ENCODE assay signal across 14 mouse cellular contexts in the genomic region with DNA sequence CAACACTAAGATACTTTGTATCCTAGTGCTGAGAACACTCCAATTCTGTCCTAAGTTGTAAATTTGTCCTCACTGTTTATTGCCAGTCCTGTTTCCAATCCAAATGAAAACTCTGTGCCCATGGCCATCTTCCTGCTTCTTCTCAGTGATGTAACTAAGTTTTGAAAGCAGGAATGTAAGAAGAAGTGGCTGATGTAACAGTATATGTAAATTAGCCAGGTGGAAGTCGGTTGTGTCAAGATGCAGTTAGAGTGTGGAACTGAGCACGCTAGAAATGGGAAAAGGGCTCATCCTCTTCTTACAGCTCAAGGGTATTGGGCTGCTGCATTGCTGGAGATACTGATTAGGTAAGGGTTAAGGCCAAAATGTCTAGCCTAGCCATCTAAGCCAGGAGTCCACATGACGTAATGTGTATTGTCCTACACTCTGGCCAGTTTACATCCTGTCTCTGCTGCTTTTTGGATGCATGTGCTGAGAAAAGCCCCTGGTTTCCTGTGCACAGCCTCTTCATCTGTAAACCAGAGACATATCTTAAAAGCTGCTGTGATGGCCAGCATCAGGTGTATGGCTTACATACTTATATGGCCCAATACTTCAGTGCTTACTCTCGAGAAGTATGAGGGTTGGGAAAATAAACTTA.
A peak's percentile ranks its signal among the peaks of the same experiment; 100 is the strongest.
DNase-seq lines count a peak whose midpoint lies in the region; ATAC-seq and TF ChIP-seq lines count a peak whose summit lies in the region.
"Had no signal": no experiment of that assay in that cellular context is flagged by ENCODE, and none has a peak within 500 bp of the region (broad histone marks: within the 10 kb centered on the region; RNA-seq: fewer than 3 reads in every experiment).

No protein-coding gene starts in this region.

- TF ChIP-seq CTCF in liver, adult 2 months (IDR thresholded peaks at IDR 0.05; ENCODE audit: low read depth, low read length) = no peak

- no peaks in the 10 kb centered on the region for H3K79me2 ChIP-seq in liver, adult 2 months (ENCODE audit: control insufficient read depth, insufficient read depth, low read length)

- no peaks in the 10 kb centered on the region for H3K36me3 ChIP-seq in heart, embryonic 13.5 days
- no peaks in the 10 kb centered on the region for H3K36me3 ChIP-seq in liver, adult 2 months (ENCODE audit: control insufficient read depth, insufficient read depth, low read length)
- H3K36me3 ChIP-seq: midbrain, embryonic 10.5 days; neural tube, embryonic 12.5 days had no signal

- H3K27me3 ChIP-seq in heart, embryonic 13.5 days (replicated peaks) = no peaks in the 10 kb centered on the region
- H3K27me3 ChIP-seq in liver, adult 2 months (ENCODE audit: control insufficient read depth, insufficient read depth, low read length) = no peaks in the 10 kb centered on the region
- H3K27me3 ChIP-seq: neural tube, embryonic 12.5 days; Patski had no signal

- H3K27ac ChIP-seq in heart, embryonic 13.5 days (replicated peaks) = peak overlapping the region; percentile 43; the same call in 1 of the 2 replicates
- peak overlapping the region; percentile 43; the same call in 1 of the 2 replicates for H3K27ac ChIP-seq in liver, adult 2 months (replicated peaks; ENCODE audit: insufficient read depth, low read depth, low read length)
- H3K27ac ChIP-seq: midbrain, embryonic 10.5 days; neural tube, embryonic 12.5 days had no signal

- intact Hi-C loops in heart, postnatal 10 days (cut with DNase I) = loop anchor here (5.0 kb wide), 1 partner anchor 36 kb away; no protein-coding TSS in a partner anchor

- no peak for DNase-seq in heart, postnatal 10 days
- no peak for DNase-seq in liver, adult 2 months (ENCODE audit: extremely low read depth, low read depth, low spot score)
- DNase-seq in liver = no peak
- no peak for DNase-seq in spleen, adult 18-20 months
- DNase-seq: adrenal gland, adult 2 months; cerebellum, postnatal 25 days; thymus, postnatal 14 days had no signal

- no peak for TF ChIP-seq POLR2A in liver, adult 2 months (IDR thresholded peaks at IDR 0.05; ENCODE audit: extremely low read depth, insufficient read depth, low read length)

- 53% methylated on average over 4 of the region's 4 CpGs for WGBS in heart, embryonic 13.5 days
- 53% methylated on average over 4 of the region's 4 CpGs for WGBS in liver, adult 2 months

- no peak overlapping the region for H3K4me2 ChIP-seq in heart, embryonic 13.5 days
- H3K4me2 ChIP-seq: neural tube, embryonic 12.5 days had no signal

- no peak overlapping the region for H3K9ac ChIP-seq in heart, embryonic 13.5 days
- no peak overlapping the region for H3K9ac ChIP-seq in liver, adult 2 months (ENCODE audit: low read depth, low read length)
- H3K9ac ChIP-seq: neural tube, embryonic 12.5 days had no signal

- ATAC-seq in heart, embryonic 13.5 days (ENCODE audit: extremely low read depth, insufficient number of reproducible peaks, low FRiP score, low TSS enrichment) = no peak
- ATAC-seq in activated CD4-positive, CD25-positive, alpha-beta regulatory T cell, adult 4 months = peak; percentile 52
- ATAC-seq in megakaryocyte progenitor cell, adult 5-6 weeks (replicated peaks; ENCODE audit: poor library complexity) = peak; percentile 69
- ATAC-seq: Patski had no signal

- H3K4me3 ChIP-seq in heart, embryonic 13.5 days = no peak overlapping the region
- H3K4me3 ChIP-seq in liver, adult 2 months (ENCODE audit: insufficient read depth, low read depth, low read length) = no peak overlapping the region
- H3K4me3 ChIP-seq: erythroblast, embryonic 14.5 days; midbrain, embryonic 10.5 days; neural tube, embryonic 12.5 days had no signal

- no peaks in the 10 kb centered on the region for H3K9me3 ChIP-seq in heart, embryonic 13.5 days
- H3K9me3 ChIP-seq: neural tube, embryonic 12.5 days had no signal

- peaks cover 32% of the 10 kb centered on the region for H3K4me1 ChIP-seq in heart, embryonic 13.5 days
- no peaks in the 10 kb centered on the region; the same call in 1 of the 2 replicates for H3K4me1 ChIP-seq in liver, adult 2 months (ENCODE audit: control insufficient read depth, insufficient read depth, low read length)
- H3K4me1 ChIP-seq: neural tube, embryonic 12.5 days had no signal
